Mouse (Mus musculus): ENCODE measurements at regions not wholly inside any gene's neighbourhood (a gene's known extent, or its start where the extent isn't known, plus 50 kb on each side); places are given as distances from the start of the nearest gene placed in this dataset.

- H3K27me3 ChIP-seq = no peaks in the 10 kb centered on the region
- no peak overlapping the region for H3K27ac ChIP-seq (replicated peaks)
- no peaks in the 10 kb centered on the region for H3K4me1 ChIP-seq (replicated peaks)
- no peak overlapping the region for H3K4me3 ChIP-seq
- H3K4me2 ChIP-seq = no peak overlapping the region
- no peak overlapping the region for H3K9ac ChIP-seq
- ATAC-seq (ENCODE audit: low FRiP score, low read depth) = no peak
- WGBS = 53% methylated on average over 8 of the region's 8 CpGs
- H3K9me3 ChIP-seq = no peaks in the 10 kb centered on the region
- H3K36me3 ChIP-seq = no peaks in the 10 kb centered on the region
Observed at GRCm38 (mm10) chr10:99697696-99698095, 61.8 kb downstream of the Csl start.

GRCm38 (mm10) chr10:99699498-99699897 is 60.0 kb downstream of the Csl start:
- H3K27ac ChIP-seq (replicated peaks) = no peak overlapping the region
- no peaks in the 10 kb centered on the region for H3K9me3 ChIP-seq
- no peak overlapping the region for H3K4me3 ChIP-seq
- H3K4me2 ChIP-seq = no peak overlapping the region
- no peak for ATAC-seq (ENCODE audit: low FRiP score, low read depth)
- 49% methylated on average over 3 of the region's 3 CpGs for WGBS
- no peaks in the 10 kb centered on the region for H3K27me3 ChIP-seq
- H3K36me3 ChIP-seq = no peaks in the 10 kb centered on the region
- H3K9ac ChIP-seq = no peak overlapping the region
- no peaks in the 10 kb centered on the region for H3K4me1 ChIP-seq (replicated peaks)

GRCm38 (mm10) chr10:99700052-99700777 is 59.2 kb downstream of the Csl start:
- H3K36me3 ChIP-seq = no peaks in the 10 kb centered on the region
- H3K27ac ChIP-seq (replicated peaks) = no peak overlapping the region
- H3K4me2 ChIP-seq = no peak overlapping the region
- no peaks in the 10 kb centered on the region for H3K27me3 ChIP-seq
- no peak overlapping the region for H3K4me3 ChIP-seq
- H3K4me1 ChIP-seq (replicated peaks) = no peaks in the 10 kb centered on the region
- 42% methylated on average over 2 of the region's 2 CpGs for WGBS
- no peak overlapping the region for H3K9ac ChIP-seq
- H3K9me3 ChIP-seq = no peaks in the 10 kb centered on the region
- ATAC-seq (ENCODE audit: low FRiP score, low read depth) = no peak

Measured in hindbrain, embryonic 15.5 days (tissue).